Mouse (Mus musculus): ENCODE measurements around the gene 2010111I01Rik. TPM values are rescaled to one million over a fixed set of nuclear protein-coding genes. Genes with fewer than 3 reads are reported as not detected.
A peak's percentile ranks its signal among the peaks of the same experiment; 100 is the strongest.

The 2010111I01Rik gene
- total RNA-seq, 4 experiments from 2014 or later: 88.7 to 271 (median 175) TPM

DNA sequence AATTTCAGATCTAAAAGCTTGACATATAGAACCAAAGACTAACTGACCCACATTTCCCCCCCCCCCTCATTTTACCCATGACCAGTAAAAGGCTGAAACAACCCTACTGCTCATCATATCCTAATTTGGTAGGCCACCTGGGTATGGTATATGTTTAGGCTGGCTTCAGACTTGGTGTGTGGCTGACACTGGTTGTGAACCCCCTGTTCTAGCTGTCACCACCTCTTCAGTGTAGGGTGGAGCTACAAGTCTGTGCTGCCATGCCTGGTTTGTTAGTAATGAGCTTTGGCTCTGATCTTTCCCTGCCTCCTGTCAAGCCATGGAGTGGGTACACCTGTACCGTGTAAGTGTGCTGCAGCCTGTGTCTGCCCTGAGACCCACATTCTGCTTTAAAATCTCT, 66.6 kb downstream of the 2010111I01Rik start:
- no peak for DNase-seq

DNA sequence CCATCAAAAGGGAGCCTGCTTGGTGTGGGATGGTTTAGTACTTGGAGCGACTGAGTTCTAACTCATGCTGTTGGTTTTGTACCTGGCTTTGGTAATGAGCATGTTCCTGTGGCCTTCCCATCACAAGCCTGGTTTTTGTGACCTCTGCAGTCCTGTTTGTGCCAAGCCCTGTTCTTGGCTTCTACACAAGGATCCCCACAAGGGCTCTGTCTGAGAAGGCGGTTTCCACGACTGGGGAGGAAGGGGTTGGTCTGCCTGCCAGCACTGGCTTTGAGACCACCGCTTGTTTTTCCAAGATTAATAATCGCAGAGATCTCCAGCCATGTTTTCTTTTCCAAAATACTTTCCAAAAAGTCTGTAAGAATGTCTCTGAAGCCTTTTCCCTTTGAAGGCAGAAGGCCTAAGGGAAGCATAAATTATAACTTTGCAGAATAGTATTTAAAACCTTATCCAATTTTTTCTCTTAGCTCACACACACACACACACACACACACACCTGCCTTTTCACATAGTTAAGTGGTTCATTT, 67.7 kb downstream of the 2010111I01Rik start:
- DNase-seq: no peak

DNA sequence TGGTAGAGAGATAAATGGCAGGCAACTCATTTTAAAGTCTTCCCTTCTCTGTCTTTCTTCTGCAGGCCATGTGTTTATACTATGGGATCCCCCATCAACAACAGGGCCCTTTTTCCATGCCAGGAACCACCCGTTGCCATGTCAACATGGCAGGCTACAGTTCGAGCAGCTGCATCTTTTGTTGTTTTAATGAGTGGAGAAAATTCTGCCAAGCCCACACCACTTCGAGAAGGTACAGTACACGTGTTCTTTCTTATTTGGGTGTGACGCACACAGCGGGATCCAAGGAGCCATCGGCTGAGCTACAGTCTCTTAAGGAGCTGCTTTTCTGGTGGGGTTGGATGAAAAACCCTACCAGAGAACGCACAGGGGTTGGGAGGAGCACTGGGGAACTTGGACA, 68.3 kb downstream of the 2010111I01Rik start:
- no peak for DNase-seq

DNA sequence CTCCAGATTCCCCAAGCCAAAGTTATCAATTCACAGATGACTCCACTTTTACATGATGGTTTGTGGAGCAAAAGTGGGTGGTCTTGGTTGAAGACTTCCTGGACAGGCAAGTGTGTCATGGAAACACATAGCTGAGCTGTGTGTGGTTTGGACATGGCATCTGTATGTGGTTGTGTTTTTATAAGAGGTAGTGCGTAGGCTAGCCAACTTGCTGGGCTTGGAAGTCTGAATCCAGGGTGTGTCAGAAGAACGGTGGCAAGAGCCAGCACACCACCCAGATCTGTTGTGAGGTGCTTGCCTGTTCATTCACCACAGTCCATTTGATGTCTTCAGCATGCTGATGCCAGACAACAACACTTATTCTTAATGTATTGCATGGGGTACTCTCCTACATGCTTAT, 68.7 kb downstream of the 2010111I01Rik start:
- no peak for DNase-seq

DNA sequence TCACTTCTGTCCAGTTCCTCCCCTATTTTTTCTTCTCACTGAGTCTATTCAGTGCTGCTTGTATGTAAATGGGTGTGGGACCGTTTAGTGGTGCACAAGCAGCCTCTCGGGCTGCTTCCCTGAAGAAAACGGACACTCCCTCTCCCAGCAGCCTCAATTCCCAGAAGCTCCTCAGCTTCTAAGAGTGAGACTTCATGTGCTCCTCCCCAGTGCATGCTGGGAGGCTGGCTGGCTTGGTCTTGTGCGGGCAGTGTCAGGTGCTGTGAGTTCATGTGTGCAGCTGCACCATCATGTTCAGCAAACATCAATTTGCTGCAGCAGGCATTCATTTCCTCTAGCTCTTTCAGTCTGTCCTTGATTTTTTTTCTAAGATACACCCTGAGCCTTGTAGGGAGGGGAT, 70.0 kb downstream of the 2010111I01Rik start:
- DNase-seq: no peak

DNA sequence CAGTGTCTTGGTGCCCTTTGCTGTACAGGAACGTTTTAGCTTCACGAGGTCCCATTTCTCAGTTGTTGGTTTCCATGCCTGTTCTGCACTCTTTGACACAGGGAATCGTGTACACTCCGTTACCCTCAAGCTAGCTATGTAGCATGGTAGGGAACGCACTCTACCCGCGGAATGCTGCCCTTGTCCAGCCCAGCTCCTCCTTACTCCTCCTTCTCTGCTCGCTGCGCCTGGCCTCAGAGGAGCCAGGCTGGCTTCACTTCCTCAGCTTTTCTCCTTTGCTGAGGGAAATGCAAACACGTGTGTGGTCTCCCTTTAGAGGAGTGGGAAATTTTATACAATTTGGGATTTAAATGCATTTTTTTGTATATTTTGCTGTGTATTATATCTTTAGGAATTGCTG, 73.2 kb downstream of the 2010111I01Rik start:
- DNase-seq: no peak

DNA sequence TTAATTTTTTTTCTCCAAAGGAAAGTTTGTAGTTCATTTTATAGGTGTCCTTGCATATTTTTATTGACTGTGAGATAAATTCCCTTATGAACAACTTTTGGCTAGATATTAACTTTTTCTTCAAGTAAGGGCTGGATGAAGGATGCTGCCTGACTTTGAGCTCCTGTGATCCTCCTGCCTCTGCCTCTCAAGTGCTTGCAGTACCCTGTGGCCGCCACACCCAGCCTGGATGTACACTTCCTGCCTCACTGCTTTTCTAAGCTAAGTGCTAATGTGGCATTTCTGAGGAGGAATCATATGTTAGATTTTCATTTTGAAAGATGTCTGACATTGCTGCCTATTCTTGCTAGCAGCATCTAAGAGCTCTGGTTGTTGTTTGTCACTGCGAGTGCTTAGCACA, 73.7 kb downstream of the 2010111I01Rik start:
- DNase-seq: no peak

DNA sequence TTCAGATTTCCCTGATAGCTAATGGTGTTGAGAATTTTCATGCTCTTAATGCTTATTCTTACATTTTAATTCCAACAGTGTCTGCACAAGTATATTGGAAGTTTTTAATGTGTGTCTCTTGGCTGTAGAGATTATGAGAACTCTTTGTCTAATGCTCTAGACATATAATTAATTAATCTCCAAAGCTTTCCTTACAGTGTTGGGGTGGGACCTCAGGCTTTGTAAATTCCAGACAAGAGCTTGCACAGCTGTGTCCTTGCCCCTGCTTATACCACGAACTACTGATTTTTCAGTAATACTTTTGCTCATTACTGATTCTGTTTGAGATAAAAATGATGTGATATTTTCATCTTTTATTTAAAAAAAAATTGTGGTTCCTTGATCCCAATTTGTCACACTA, 74.2 kb downstream of the 2010111I01Rik start:
- no peak for DNase-seq

DNA sequence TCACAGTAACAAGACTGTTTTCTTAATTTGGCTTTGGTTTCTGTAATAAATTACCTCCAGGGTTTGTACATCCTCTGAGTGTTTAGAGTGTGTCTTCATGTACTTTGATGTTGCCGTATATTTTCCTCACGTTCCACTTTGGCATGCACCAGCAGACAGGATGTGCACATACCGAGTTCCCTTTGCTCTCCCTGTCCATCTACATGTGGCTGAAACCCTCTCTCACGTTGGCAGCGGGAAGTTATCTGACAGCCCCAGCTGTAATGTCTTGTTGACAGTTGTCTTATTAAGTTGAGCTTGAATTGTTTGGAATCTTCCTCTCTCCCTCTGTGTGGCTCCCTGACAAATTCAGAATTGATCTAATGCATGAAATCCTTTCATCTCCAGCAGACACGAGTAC, 74.6 kb downstream of the 2010111I01Rik start:
- no peak for DNase-seq

DNA sequence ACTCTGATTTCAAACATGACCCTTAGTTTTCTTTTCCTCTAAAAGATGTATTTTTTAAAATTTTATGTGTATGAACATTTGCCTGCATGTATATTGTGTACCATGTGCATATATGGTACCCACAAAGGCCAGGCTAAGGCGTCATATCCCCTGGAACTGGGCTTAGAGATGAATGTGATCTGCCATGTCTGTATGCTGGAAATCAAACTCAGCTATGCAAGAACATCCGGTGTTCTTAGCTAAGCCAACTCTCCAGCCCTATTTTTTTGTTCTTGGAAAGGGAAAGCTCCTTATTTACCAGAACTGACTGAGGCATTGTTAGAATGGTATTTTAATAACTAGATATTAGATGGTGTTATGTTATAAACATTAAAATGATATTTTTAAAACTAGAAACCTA, 75.2 kb downstream of the 2010111I01Rik start:
- no peak for DNase-seq

DNA sequence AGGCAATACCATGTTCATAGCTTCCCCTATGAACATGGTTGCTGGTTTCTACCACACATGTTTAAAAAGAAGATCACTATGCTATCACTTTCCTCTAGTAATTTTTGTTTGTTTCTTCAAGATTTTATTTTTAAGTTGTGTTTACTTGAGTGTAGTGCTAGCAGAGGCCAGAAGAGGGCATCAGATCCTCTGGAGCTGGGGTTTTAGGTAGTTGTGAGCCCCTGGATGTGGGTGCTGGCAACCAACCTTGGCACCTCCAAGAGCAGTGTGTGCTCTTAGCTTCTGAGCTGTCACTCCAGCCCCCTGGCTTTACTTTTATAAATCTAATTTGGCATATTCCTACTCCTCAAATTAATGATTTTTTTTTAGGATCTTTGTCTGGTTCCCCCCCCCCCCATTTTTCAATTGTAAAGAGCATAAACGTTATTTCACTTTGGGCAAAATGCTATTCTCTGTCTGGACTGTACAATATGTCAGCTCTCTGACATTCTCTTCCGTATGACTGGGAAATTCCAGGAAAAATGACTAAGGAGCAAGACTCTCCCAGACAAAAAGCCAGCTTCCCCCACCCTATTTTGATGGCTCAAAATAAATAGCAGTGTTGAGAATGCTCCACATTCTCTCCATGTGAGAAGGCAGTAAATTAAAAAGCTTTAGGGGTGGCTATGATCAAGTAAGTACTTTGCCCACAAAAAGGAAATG, 81.0 kb downstream of the 2010111I01Rik start:
- DNase-seq: no peak

DNA sequence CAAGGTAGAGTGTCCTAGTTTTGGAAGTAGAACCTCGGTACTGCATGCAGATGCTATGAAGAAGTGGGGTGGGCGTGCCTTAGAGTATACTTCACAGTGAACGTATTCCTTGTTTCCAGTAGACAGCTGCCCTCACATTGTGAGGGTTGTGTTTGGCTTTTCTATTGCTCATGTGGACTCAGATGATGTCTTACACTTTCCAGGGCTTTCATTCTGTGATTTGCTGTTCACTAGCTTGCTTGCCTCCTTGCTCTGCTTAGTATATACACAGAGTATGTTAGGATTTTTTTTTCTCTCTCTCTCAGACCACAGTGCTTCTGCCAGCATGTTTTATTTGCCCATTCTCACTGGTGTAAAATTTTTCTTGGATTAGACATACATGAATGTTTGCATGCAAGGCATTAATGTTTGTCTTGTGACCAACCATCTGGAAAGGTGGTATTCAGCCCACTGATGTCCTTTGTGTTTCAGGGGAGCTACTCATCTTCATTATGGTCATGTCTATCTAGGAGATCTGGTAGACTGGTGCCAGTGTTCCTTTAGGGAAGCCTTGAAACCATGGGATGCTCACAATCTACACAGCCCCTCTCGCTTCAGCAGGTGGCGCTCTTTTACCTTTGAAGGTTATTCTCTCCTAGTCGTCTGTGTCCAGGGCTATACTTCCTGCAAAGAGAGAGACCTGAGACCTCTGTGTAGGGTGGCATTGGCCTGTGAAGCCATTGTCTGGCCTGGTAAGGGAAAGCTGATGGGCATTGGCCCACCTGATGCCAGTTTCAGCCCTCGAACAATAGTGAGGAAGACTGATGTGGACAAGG, 81.7 kb downstream of the 2010111I01Rik start:
- DNase-seq: peak; percentile 64

DNA sequence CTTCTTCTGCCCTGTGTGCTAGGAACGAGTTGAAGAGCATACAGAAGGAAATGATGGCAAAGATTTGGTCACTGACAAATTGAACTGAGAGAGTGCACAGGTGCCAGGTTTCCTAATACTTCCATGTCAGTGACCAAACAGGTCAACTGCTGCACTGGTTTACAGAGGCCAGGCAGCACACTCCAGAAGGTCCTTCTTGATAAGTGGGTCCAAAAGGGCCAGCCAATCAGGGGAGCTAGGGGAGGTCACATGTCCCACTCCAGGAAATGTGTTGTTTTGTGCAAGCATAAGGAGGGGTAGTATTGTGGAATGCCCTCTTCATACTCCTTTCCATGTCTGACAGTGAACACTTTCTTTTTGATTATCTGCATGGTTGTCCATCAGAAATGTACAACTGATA, 99.0 kb downstream of the 2010111I01Rik start:
- no peak for DNase-seq

DNA sequence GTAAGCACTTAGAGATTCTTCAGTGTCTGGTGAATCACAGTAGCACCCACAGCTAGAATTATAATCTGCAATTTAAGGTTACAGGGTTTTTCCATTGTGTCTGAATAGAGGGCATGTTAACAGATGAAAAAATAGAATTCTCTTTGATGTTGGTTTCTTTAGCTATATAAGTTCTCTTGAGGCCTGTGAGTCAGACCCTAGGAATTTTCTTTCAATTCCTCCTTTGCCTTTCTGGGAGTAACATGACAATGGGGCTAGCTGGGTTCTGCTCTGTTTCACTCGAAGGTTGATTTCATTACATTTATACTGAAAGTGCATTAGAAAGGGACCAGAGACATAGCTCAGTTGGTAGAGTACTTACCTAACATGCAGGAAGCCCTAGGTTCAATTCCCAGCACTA, 101.9 kb downstream of the 2010111I01Rik start:
- DNase-seq: no peak

DNA sequence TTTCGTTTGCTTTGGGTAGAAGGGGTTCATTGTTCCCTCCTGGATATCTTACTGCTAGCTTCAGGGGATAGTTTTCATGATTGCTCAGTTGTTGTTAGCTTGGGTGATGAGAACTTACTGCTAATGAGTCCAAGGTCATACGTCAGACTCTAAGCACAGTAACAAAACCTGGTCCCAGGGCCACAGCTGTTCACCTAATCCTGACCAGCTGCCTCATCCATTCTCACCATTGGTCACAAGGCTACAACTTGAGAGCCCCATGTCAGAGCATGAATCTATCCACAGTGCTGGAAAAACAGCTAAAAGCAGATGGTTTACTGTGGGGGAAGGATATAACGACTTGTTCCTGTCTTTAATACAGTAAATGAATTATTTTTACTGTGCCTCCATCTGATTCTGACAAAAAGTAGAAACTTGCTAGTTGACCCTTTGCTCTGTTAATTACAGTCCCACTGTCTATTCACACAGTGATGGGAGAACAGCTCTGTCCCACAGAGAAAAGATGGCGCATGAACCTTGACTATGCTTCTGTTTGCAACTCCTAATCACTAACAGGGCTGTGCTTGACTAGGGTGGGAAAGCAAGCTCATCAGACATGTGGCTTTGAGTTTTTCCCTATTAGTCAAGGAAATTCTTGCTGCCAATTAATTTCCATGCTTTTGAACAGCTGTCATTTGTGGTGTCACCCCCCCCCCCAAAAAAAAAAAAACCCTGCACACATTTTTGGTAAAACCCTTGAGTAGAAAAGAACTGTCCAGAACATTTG, 103.9 kb downstream of the 2010111I01Rik start:
- no peak for DNase-seq

DNA sequence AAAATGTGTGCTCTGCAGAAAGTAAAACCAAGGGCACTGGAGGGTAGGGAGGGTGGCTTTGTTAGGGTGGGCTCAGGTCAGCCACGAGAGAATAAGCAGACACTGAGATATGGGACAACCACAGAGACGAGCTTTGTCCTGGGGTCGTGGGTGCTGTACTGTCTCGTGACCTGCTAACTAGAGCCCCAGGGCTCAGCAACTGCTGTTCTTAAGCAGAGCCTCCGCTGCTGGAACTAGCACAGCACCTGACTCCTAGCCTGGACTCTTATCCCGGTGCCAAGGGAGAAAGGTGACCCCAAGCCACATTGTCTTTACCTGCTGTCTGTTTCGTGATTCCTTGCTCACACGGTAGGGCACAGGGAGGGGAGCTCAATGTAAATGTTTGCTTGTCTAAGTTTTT, 107.2 kb downstream of the 2010111I01Rik start:
- DNase-seq: no peak

DNA sequence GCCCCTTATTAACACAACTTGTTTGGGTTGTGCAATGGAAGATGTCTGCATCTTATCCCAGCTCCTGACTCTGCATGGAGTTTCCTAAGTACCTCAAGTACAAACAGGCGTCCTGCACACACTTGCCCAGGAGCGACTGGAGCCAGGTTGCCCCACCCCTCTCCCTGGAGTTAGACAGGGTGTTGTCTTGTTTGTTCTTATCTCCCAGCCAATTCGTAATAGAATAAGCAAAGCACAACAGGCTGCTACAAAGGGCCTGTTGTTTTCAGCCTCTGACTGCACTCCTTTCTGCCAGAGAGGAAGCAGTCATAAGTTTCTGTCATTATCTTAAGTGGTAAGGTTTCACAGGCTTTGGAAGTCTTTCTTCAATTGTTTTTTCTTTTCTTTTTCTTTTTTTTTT, 107.7 kb downstream of the 2010111I01Rik start:
- DNase-seq: no peak

DNA sequence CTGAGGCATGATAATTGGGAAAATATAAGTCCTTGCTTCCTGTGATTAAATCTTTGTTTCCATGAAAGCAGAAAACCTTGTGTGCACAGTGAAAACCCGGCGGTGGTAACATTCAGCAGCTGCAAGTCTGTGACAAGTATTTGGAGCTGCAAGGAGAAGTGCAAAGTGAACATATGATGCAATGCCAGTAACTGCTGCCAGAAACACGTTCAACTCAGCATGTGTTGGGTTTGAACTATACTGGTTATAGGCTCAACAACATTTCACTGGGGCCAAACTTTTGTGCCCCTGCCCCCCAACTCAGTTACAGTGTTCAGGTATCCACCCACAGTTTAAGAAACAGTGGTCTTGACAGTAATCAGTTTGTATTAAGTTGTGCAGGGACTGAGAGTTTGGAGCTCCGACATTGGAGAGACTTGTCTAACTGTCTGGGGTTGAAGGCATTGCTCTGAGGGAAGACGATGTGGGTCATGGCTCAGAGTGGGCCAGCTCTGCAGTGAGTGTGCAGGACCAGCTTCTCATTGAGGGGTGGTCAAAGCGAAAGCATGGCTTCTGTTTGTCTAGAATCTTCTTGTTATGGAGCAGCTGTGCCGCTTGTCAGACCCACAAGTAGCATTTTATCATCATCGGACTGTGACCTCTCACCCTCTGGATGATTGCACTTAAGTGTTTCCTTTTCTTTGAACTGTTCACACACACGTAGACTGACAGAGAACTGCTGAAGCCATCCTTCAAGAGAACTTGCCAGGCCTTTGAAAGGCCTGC, 109.4 kb downstream of the 2010111I01Rik start:
- DNase-seq: no peak

DNA sequence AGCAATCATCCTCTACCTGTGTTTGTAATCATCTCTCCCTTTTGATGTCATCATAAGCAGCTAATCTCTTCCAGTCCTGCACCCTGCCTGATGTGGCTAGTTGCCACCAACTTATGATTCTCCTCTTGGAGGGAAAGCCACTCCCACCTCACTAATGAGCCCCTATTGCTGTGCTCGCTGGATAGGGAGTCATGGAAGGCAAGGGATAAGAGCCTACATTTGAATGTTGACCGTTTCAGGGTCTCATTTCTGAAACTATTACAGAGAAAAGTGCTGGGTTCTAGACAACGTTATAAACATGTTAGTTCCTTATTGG, 109.9 kb downstream of the 2010111I01Rik start:
- no peak for DNase-seq

DNA sequence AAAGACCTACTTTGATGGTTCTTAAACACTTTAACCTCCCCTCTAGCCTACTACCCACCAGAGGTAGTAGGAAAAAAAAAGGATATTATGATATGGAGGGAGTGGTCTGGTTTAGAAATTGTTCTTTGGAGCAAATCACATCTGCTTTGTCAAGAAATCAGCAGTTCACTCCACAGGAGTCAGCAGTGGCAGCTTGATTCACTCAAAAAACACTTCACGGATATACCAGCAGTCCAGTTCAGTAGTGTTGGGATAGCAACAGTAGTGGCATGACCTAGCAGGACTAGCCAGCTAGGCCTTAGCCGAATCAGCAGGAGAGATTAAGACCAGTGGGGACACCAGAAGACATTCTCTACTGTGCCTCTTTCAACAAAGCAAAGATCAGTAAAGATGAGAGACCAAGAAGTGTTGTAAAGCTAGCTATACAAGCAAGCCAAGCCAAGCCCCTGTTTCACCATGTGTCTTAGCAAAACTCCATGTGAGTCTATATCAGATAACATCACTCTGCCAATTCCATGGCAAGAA, 110.7 kb downstream of the 2010111I01Rik start:
- no peak for DNase-seq

DNA sequence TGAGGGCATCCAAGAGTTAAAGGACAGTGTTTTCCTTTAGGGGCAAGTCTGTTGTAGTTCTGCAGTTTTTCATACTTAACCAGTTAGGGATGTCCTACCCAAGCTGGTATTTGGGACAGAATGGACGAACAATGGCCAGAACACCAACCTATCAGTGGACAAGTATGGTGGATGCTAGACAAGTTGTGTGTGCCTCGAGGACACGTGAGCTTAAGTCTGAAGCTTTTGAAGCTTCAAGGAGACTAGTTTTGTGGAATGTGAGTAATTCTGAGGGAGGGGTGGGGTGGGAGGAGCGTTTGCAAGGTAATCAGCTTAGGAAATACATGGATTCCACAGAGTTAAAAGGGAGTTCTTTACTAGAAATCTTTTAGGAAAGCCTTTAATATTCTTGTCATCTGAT, 115.5 kb downstream of the 2010111I01Rik start:
- no peak for DNase-seq

DNA sequence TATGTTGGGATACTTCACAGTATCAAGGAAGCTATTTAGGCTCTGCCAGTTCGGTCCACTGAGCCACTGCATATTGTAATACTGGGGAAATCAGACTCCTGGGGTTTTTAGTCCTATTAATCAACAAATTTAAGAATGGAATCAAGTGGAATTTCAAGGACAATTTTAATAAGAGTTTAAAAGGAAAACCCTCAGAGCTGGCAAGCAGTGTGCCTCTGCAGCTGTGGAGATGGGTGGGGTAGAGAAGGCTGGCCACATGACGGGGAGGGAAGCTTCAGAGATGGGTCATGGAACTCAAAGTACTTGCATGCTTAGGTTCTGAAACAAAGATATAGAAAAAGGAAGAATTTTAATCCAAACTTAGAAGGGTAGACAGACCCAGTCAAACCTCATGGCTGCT, 116.1 kb downstream of the 2010111I01Rik start:
- DNase-seq: no peak
